Mouse (Mus musculus) brain, embryonic 14.5 days (tissue): ENCODE data around the gene Hils1.

Experiments used
- CTCF ChIP-seq: fragments of 200-500 bp; IDR thresholded peaks from 2 replicates; pipeline ENCODE4 v1.5.1; 2012; ENCODE audit warnings: inconsistent platforms, mild to moderate bottlenecking, moderate library complexity, borderline replicate concordance; ENCODE audit not compliant: insufficient read depth, insufficient read length; ENCODE audit errors: extremely low read depth
- POLR2A ChIP-seq: fragments of 200-500 bp; IDR thresholded peaks from 2 replicates; pipeline ENCODE4 v1.6.1; 2012; ENCODE audit warnings: mild to moderate bottlenecking, inconsistent platforms, borderline replicate concordance; ENCODE audit not compliant: poor library complexity, insufficient read depth, insufficient read length, severe bottlenecking; ENCODE audit errors: extremely low read depth

GRCm38 (mm10) chr11:94998041-94998531, 30.7 kb downstream of the Hils1 start:
- TF ChIP-seq POLR2A = no peak
- no peak for TF ChIP-seq CTCF
